Mouse (Mus musculus): ENCODE measurements around the gene Phf23. TPM values are rescaled to one million over a fixed set of nuclear protein-coding genes. Genes with fewer than 3 reads are reported as not detected.

Phf23 gene
- total RNA-seq, 1 experiment from 2014 or later = 47.3 TPM

DNA sequence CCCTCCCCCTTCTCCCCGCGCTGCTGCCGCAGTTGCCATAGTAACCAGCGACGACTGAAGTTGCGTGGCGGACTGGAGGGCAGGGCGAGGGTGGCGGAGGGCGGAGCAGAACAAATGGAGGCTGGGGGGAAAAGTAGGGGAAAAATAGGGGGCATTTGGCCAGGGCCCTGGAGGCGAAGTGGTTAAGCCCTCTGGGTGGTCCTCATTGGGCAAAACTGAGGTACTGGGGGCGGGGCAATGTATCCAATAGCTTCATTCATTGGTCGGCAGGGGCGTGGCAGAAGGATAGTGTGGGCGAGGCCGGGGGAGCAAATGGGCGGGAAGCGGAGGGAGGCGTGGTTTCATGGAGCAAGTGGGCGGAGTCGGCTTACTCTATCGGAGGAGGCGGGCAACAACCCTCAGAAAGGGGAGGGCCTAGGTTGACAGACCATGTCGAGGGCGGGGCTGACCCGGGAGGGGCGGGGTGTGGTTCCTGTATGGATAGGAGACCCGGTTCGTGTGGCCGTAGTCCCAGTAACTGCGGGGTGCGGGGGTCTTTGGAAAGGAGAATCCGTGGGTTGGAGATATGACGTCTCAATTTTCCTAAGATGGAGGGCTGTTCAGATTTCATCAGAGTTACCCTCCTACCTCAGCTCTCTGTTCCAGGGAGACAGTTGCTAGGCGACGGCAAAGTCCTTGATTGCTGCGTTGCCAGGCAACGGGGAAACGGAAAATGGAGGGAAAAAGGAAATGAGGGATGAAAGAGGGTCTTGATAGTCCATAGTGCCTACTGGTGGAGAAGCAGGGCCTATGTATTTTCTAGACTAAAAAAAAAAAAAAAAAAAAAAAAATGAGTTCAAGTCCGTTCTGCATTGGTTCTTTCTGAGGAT lies 25.9 kb downstream of the Phf23 start:
- DNase-seq = peak; percentile 99

DNA sequence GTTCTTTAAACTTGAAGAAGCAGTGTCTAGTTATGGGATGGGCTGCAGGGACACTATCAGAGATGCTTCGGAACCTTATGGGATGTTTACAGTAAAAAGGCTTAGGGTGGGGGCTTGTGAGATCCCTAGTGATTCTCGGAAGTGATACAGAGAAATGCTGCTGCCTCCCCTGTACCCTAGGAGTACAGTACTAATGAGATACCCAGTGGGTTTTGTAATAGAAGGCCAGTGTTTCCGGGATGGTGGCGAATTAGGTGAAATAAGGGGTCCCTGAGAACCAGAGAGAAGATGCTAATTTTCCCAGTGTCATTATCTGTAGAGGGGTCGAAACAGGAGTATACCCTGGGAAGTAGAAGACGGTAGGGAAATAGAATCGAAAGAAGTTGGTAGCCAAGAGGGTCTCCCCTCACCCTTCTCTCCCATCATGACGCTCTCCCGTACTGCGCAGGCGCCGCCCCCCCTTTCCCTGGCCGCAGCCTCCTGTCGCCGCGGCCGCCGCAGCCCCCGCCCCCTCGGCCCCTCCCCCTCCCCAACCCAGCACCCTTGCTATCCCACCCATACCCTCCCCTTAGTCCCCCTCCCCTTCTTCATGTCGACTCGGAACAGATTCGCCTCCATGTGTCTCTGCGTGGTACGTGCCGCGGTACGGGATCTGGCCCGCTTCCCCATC lies 28.0 kb downstream of the Phf23 start:
- no peak for DNase-seq

DNA sequence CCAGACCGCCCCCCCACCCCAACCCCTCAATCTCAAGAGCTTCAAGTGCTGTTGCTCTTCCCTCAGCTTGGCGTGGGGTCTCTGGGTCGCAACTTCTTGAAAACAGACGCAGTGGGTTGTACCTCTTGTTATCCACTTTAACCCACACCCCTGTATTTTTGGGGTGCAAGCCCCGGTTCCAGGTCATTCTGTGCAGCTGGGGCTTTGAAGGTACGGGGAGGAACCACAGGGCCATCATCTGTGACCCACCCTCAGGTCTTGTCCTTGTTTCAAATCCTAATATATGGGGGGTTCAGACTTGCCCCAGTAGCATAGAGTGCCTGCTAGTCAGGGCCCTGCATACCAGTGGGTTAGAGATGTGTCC lies 28.6 kb downstream of the Phf23 start:
- DNase-seq = no peak

DNA sequence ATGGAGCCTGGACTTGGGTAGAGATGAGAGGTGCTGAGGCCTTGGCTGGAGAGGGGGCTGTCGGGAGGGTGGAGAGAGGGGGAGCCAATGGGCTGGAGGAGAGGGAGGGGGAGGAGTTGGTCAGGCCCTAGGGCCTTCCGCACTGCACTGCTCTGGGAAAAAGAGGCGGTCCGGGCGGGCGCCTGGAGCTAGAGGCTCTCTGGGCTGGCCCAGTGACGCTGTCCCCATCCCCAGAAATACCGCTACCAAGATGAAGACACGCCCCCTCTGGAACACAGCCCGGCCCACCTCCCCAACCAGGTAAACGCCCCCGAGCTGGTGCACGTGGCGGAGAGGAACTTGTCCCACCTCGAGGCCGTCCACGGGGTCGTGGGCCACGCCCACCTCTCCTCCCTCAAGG lies 31.1 kb downstream of the Phf23 start:
- peak; percentile 72 for DNase-seq

DNA sequence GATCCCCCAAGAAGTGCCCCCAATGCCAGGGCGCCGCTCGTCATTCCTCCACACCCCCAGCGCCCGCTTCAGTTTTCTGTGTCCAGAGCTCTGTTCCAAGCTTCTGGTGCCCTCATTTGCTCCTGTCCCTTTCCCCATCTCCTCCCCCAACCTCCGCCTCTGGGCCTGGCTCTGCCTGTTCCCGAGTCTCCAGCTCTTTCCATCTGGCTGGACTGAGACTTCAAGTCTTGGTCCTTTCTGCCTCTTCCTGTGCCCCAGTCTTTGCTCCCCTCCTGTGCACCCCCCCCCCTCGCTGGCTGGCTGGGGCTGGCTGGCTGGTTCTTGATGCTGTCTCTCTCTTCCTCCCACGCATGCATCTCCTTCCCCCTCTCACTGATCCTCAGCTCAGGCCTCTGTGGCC lies 31.8 kb downstream of the Phf23 start:
- peak; percentile 58 for DNase-seq

DNA sequence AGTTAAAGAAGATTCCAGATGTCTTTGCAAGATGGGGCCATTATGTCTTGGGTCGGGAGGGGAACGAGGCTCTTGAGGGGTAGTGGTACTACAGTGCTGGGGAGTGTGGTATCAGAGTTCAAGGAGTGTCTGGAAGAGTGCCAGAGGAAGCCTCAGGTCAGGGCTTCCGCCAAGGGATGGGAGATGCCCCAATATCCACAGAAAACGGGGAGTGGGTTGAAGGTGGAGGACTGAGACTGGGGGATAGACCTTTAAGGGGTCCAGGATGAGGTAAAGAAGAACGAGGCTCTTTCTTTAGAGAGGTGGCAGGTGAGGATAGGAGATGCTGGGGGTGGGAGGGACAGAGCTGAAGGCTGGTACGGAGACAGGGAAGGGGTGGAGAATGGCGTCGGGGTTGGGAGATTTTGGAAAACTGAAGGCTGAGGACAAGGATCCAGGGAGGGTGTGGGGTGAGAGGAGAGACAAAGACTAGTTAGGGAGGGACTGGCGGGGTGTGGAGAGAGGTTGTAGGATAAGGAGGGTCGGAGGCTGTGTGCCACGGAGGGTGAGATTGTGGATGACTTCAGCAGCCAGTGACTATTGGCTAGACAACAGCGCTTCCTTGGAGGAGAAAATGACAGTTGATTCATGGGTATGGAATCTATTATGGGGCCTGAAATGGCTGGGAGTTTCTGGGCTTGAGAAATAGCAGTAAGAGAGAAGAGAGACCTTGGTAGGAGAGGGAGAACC lies 33.0 kb downstream of the Phf23 start:
- no peak for DNase-seq

DNA sequence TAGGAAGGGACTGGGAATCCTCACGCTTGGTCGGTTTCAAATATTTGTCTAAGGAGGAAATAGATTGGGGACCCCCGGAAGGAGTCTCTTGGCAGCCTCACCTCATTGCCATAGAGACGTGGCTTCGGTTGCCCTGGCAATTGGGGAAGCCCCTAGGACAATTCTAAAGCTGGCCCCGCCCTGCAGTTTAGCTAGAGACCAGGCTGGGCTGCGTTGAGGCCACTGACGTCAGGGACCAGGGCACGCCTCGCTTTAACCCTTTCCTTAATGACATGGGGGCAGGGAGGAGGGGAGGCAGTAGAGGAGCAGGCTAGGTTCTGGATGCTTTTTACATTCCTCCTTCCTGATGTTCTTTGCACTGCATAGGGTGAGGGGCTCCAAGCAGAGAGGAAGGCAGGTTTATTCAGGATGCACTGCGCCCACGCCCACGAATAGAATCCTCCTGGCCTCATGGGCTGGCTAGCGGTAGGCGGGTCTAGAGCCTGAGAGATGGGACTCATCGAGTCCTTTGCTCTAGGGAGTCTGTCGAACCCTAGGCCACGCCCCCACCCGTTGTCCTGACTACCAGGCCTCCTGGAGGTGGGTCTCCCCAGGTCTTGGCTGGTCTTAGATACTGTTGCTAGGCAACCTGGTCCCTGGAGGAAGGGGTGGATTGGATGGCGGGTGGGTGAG lies 33.7 kb downstream of the Phf23 start:
- DNase-seq = peak; percentile 81

DNA sequence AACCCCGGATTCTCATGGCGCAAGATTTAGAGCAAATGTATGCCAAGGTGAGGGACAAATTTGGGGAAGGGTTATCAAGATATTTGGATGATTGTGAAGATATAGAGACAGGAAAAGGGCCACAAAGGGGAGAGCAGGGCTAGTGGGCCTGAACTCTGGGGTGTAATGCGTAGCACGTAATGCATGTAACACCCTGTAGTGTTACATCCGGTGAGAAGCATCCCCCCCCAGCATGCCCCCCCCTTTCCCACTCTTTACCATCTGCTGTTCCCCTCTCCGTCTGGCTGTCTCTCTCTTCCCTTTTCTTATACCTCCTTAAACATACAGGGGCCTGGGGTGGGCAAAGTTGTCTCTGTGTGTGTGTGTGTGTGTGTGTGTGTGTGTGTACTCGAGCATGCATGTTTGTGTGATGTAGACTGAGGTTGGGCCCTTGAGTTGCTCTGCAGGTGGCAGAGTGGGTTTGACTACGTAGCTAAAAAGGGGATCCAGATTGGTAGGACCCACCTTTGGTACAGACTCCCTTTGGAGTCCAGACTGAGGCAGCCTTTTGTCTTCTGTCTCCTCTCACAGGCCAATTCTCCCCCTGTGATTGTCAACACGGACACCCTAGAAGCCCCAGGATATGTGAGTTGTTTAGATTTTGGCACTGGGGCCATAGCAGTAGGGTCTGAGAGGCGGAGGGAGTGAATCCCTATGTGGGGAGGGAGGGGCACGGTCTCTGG lies 34.4 kb downstream of the Phf23 start:
- DNase-seq = no peak

DNA sequence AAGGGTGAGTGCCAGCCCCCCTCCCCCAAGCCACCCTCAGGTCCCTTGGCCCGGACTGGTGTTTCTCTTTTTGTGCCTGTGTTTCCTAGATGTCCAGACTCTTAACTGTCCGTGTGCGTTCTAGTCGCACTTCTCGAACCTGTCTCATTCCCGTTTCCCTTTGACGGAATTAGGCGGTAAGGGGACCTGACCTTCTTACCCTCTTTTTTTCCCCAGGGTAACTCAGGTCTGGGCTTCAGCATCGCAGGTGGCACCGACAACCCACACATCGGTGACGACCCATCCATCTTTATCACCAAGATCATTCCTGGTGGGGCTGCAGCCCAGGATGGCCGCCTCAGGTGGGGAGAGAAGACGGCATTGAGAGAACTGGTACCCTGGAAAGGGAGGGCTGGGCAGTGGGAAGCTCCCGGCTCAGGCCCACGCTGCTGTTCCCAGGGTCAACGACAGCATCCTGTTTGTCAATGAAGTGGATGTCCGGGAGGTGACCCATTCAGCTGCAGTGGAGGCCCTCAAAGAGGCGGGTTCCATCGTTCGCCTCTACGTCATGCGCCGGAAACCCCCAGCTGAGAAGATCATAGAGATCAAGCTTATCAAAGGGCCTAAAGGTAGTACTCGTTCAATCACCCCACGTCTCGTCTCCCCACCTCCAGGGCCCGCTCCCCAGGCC lies 35.2 kb downstream of the Phf23 start:
- no peak for DNase-seq

DNA sequence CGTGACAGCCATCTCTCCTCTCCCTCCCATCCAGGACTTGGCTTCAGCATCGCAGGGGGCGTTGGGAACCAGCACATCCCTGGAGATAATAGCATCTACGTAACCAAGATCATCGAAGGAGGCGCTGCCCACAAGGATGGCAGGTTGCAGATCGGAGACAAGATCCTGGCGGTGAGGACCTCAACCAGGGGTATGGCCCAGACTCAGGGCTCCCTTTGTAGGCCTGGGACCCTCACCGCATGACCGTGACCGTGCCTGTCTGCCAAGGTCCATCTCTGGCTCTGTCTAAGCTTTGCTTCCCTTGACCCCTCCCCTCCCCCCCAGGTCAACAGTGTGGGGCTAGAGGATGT lies 35.7 kb downstream of the Phf23 start:
- DNase-seq = no peak

DNA sequence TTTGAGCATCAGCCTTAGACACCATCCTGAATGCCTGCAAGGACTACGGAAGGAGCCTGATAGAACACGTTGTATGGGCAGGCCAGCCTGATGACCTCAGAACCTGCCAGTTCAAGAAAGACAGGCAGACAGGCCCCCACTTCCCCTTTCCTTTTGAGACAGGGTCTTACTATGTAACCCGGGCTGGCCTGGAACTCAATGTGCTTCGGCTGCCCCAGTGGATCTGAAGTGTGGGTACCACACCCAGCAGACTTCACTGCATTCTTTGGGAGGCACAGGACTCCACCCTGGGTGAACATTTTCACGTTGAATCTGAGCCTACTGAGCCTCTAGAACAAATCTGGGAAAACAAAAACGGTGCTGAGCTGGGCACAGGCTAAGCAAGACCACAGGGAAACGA lies 42.6 kb downstream of the Phf23 start:
- no peak for DNase-seq

DNA sequence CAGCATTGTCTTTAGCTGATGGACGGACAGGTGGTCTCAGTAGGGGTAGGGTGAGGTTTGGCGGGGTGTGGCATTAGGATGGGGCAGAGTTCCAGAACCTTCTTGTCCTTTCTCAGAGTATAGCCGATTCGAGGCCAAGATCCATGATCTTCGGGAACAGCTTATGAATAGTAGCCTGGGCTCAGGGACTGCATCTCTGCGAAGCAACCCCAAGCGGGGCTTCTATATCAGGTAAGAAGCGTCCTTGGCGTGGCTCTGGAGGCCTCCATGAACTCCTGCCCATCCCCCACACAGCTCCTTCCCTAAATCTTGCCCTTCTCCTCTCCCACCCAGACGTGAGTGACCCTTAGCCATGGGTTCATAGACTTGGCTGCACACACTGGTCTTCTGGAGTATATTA lies 44.1 kb downstream of the Phf23 start:
- no peak for DNase-seq

DNA sequence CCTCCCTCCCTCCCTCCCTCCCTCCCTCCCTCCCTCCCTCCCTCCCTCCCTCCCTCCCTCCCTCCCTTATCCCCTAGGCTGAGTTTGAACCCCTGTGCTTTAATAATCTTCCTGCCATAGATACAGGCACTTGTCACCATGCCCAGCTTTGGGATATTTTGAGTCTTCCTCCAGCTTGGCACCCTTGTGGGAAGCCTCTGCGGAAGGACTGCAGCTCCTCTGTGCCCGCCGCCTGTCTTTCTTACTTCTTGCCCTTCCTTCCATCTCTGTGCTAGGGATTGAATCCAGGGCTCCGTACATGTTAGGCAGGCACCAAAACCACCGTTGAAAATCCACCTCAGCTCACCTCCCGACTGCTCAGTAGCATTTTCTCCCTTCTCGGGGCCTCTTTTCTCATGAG lies 44.6 kb downstream of the Phf23 start:
- DNase-seq = no peak

DNA sequence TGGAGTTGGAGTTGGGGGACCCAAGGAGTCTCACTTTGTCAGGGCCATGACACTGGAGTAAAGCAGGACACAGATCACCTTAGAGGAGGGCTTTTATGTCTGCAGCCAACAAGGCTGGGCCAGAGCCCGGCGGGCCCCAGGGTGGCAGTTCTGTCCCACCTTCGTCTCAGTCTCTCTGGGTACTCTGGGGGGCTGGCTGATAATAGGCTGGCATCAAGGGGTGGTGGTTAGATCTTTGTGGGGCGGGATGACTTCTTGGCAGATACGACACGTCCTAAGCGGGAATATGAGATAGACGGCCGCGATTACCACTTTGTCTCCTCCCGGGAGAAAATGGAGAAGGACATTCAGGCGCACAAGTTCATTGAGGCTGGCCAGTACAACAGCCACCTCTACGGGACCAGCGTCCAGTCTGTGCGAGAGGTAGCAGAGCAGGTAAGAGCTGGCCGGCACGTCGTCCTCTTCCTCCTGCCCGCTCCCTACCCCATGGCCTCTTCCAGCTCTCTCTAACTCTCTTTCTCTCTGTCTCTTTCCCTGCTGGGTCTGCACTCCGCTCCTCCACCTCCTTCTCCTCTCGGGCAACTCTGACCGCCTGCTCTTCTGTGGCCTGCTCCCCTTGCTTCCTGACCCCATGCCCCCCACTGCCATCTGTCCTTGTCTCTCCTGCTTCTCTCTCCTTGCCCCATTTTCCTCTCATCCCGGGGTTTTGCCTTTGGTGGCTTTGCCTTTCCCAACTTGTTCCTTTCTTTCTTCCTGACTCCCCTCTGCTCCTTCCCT lies 46.9 kb downstream of the Phf23 start:
- no peak for DNase-seq

DNA sequence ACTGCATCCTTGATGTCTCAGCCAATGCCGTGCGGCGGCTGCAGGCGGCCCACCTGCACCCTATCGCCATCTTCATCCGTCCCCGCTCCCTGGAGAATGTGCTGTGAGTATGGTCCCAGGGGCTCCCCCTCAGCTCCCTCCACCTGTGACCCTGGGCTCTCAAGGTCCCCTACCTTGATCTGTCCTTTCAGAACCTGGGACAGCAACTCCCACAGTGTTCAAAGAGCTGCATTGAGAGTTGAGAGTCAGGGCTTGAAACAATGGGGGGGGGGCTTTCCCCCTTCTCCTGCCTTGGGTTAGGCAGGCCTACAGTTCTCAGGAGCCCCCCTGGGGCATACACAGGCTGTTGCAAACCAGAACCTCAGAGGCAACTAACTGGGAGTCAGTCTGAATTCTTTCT lies 48.1 kb downstream of the Phf23 start:
- DNase-seq = no peak

DNA sequence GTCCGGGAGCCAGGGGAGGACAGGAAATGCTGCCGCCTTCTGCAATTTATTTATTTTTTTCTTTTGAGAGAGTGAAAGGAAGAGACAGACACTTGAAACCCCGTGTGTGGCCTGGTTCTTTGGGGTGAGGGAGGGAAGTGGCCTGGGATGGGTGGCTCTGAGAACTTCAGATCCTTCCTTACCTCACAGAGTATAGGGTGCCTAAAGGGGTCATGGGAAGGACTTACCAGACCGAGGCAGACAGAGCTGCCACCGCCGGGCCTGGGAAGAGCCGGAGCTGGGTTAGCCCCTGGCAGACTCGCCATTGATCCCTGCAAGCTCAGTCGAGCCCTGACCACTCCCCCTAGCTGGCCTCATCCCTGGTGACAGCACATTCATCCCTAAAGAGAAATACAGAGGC lies 49.9 kb downstream of the Phf23 start:
- no peak for DNase-seq

DNA sequence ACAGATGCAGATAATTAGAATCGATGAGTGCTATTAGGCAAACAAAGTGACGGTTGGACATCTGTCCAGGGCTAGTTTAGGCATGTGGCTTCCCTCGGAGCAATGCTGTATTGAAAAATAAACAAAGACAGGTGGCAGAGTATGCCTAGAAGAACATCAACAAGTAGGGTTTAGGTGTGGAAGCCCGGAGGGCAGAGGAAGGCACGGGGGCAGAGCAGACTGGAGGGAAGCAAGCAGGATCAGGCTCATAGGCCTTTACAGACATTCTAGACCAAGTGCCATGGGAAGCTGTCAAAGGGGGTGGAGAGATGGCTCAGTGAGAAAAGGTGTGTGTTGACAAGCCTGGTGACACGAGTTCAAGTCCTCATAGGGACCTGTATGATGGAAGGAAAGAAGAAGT lies 53.8 kb downstream of the Phf23 start:
- DNase-seq = no peak

Data from adrenal gland, postnatal 14 days (tissue).